Mouse (Mus musculus): ENCODE measurements around the gene AF067063. TPM values are rescaled to one million over a fixed set of nuclear protein-coding genes. Genes with fewer than 3 reads are reported as not detected.

The AF067063 gene
- total and polyA plus RNA-seq, 2 experiments from 2014 or later, result not detected

- DNase-seq (ENCODE audit: low spot score), result no peak
- H3K4me1 ChIP-seq (ENCODE audit: control insufficient read depth, insufficient read depth), result no peaks in the 10 kb centered on the region
- no peak overlapping the region for H3K27ac ChIP-seq (ENCODE audit: low read depth)
- no peak for ATAC-seq (ENCODE audit: insufficient read depth, low read depth)
- peaks cover 78% of the 10 kb centered on the region for H3K36me3 ChIP-seq (replicated peaks; ENCODE audit: control insufficient read depth, insufficient read depth, low read length)
- TF ChIP-seq CTCF (IDR thresholded peaks at IDR 0.05; ENCODE audit: low read depth), result no peak
- WGBS, result 80% methylated on average over 4 of the region's 4 CpGs
- H3K9ac ChIP-seq (replicated peaks; ENCODE audit: low read depth, low read length), result no peak overlapping the region
- H3K9me3 ChIP-seq (replicated peaks; ENCODE audit: control insufficient read depth, low read length), result no peaks in the 10 kb centered on the region
- H3K4me3 ChIP-seq (ENCODE audit: low read depth, low read length), result no peak overlapping the region
- no peak overlapping the region for H3K4me2 ChIP-seq (ENCODE audit: low read depth, low read length)
- H3K27me3 ChIP-seq (ENCODE audit: control insufficient read depth, insufficient read depth, low read length), result no peaks in the 10 kb centered on the region
Measured at GRCm38 (mm10) chr13:119783581-119783980, 46.4 kb downstream of the AF067063 start.

Other genes with a start within 250 kb of the AF067063 start
- not detected in 2 replicates for gene Ccl28, start 206.4 kb downstream of the AF067063 start, total RNA-seq (2014; rRNA removed; ENCODE audit: low replicate concordance)
- 0.05 TPM in 1 of 2 replicates, not detected in the other for gene Ccl28, start 206.4 kb downstream of the AF067063 start, polyA plus RNA-seq (2015; fragmentation: Nextera tagmentation; extraction: Ambion mirVana)
- gene Hmgcs1, start 139.8 kb downstream of the AF067063 start, total RNA-seq (2014; rRNA removed; ENCODE audit: low replicate concordance), result 39.0 and 42.6 TPM in 2 replicates
- gene Hmgcs1, start 139.8 kb downstream of the AF067063 start, polyA plus RNA-seq (2015; fragmentation: Nextera tagmentation; extraction: Ambion mirVana), result 61.1 and 66.2 TPM in 2 replicates
- 0.70 and 1.5 TPM in 2 replicates for gene Nim1k, start 74.3 kb downstream of the AF067063 start, total RNA-seq (2014; rRNA removed; ENCODE audit: low replicate concordance)
- 0.56 and 0.67 TPM in 2 replicates for gene Nim1k, start 74.3 kb downstream of the AF067063 start, polyA plus RNA-seq (2015; fragmentation: Nextera tagmentation; extraction: Ambion mirVana)
- gene Zfp131, start 39.3 kb downstream of the AF067063 start, total RNA-seq (2014; rRNA removed; ENCODE audit: low replicate concordance), result 21.2 and 24.2 TPM in 2 replicates
- 13.6 and 15.5 TPM in 2 replicates for gene Zfp131, start 39.3 kb downstream of the AF067063 start, polyA plus RNA-seq (2015; fragmentation: Nextera tagmentation; extraction: Ambion mirVana)
- gene D13Ertd608e, start 5.8 kb upstream of the AF067063 start, total RNA-seq (2014; rRNA removed; ENCODE audit: low replicate concordance), result not detected in 2 replicates
- gene D13Ertd608e, start 5.8 kb upstream of the AF067063 start, polyA plus RNA-seq (2015; fragmentation: Nextera tagmentation; extraction: Ambion mirVana), result not detected in 2 replicates
- not detected in 2 replicates for gene Tcstv1, start 64.6 kb upstream of the AF067063 start, total RNA-seq (2014; rRNA removed; ENCODE audit: low replicate concordance)
- gene Tcstv1, start 64.6 kb upstream of the AF067063 start, polyA plus RNA-seq (2015; fragmentation: Nextera tagmentation; extraction: Ambion mirVana), result not detected in 2 replicates
- not detected in 2 replicates for gene Gm21761, start 99.1 kb upstream of the AF067063 start, total RNA-seq (2014; rRNA removed; ENCODE audit: low replicate concordance)
- gene Gm21761, start 99.1 kb upstream of the AF067063 start, polyA plus RNA-seq (2015; fragmentation: Nextera tagmentation; extraction: Ambion mirVana), result not detected in 2 replicates
- gene B020031M17Rik, start 120.6 kb upstream of the AF067063 start, total RNA-seq (2014; rRNA removed; ENCODE audit: low replicate concordance), result not detected in 2 replicates
- not detected in 2 replicates for gene B020031M17Rik, start 120.6 kb upstream of the AF067063 start, polyA plus RNA-seq (2015; fragmentation: Nextera tagmentation; extraction: Ambion mirVana)
- not detected in 2 replicates for gene Gm36079, start 196.8 kb upstream of the AF067063 start, total RNA-seq (2014; rRNA removed; ENCODE audit: low replicate concordance)
- not detected in 2 replicates for gene Gm36079, start 196.8 kb upstream of the AF067063 start, polyA plus RNA-seq (2015; fragmentation: Nextera tagmentation; extraction: Ambion mirVana)
- gene Gm21188, start 222.0 kb upstream of the AF067063 start, total RNA-seq (2014; rRNA removed; ENCODE audit: low replicate concordance), result 0.46 TPM in 1 of 2 replicates, not detected in the other
- gene Gm21188, start 222.0 kb upstream of the AF067063 start, polyA plus RNA-seq (2015; fragmentation: Nextera tagmentation; extraction: Ambion mirVana), result 0.08 and 0.15 TPM in 2 replicates